Mouse (Mus musculus) hindlimb bud, embryonic 11.5 days (tissue): Measurements from ENCODE around the gene Scn3a.
"Not testable (repeated sequence)": the region's sequence is repeated elsewhere in the genome, so short reads cannot be mapped to it uniquely, and the experiment has no call there.

ENCODE experiments used
- DNase-seq: peaks from one replicate; pipeline ENCODE4 v3.0.0-alpha.2; 2012; ENCODE audit warnings: low read depth, low spot score; ENCODE audit errors: extremely low spot score

Gene Scn3a

GRCm38 (mm10) chr2:65490450-65490849, 77.0 kb downstream of the Scn3a start:
- no peak for DNase-seq

- no peak for DNase-seq
Observed at GRCm38 (mm10) chr2:65483434-65483833, 84.0 kb downstream of the Scn3a start.

- DNase-seq, result no peak
Observed at GRCm38 (mm10) chr2:65481007-65481672, 86.3 kb downstream of the Scn3a start.

- no peak for DNase-seq
Observed at GRCm38 (mm10) chr2:65471311-65471882, 96.0 kb downstream of the Scn3a start.

GRCm38 (mm10) chr2:65465694-65466093, 101.7 kb downstream of the Scn3a start:
- DNase-seq, result no peak

- DNase-seq, result no peak
Observed at GRCm38 (mm10) chr2:65453763-65454162, 113.7 kb downstream of the Scn3a start.

GRCm38 (mm10) chr2:65451401-65452078, 115.9 kb downstream of the Scn3a start:
- not testable (repeated sequence) for DNase-seq

GRCm38 (mm10) chr2:65450449-65451360, 116.7 kb downstream of the Scn3a start:
- DNase-seq, result no peak

- no peak for DNase-seq
Observed at GRCm38 (mm10) chr2:65449126-65449828, 118.2 kb downstream of the Scn3a start.

- no peak for DNase-seq
Observed at GRCm38 (mm10) chr2:65443082-65443481, 124.3 kb downstream of the Scn3a start.

GRCm38 (mm10) chr2:65441566-65441965, 125.9 kb downstream of the Scn3a start:
- no peak for DNase-seq

- no peak for DNase-seq
Observed at GRCm38 (mm10) chr2:65441110-65441509, 126.3 kb downstream of the Scn3a start.

- no peak for DNase-seq
Observed at GRCm38 (mm10) chr2:65436917-65437316, 130.5 kb downstream of the Scn3a start.

GRCm38 (mm10) chr2:65423501-65423900, 143.9 kb downstream of the Scn3a start:
- no peak for DNase-seq

- no peak for DNase-seq
Observed at GRCm38 (mm10) chr2:65421259-65422255, 145.9 kb downstream of the Scn3a start.

GRCm38 (mm10) chr2:65418608-65419007, 148.8 kb downstream of the Scn3a start:
- DNase-seq, result no peak

- no peak for DNase-seq
Observed at GRCm38 (mm10) chr2:65416535-65416934, 150.9 kb downstream of the Scn3a start.

- no peak for DNase-seq
Observed at GRCm38 (mm10) chr2:65415294-65415693, 152.1 kb downstream of the Scn3a start.

GRCm38 (mm10) chr2:65414806-65415281, 152.6 kb downstream of the Scn3a start:
- DNase-seq, result peak; percentile 47
